In the genomic region with DNA sequence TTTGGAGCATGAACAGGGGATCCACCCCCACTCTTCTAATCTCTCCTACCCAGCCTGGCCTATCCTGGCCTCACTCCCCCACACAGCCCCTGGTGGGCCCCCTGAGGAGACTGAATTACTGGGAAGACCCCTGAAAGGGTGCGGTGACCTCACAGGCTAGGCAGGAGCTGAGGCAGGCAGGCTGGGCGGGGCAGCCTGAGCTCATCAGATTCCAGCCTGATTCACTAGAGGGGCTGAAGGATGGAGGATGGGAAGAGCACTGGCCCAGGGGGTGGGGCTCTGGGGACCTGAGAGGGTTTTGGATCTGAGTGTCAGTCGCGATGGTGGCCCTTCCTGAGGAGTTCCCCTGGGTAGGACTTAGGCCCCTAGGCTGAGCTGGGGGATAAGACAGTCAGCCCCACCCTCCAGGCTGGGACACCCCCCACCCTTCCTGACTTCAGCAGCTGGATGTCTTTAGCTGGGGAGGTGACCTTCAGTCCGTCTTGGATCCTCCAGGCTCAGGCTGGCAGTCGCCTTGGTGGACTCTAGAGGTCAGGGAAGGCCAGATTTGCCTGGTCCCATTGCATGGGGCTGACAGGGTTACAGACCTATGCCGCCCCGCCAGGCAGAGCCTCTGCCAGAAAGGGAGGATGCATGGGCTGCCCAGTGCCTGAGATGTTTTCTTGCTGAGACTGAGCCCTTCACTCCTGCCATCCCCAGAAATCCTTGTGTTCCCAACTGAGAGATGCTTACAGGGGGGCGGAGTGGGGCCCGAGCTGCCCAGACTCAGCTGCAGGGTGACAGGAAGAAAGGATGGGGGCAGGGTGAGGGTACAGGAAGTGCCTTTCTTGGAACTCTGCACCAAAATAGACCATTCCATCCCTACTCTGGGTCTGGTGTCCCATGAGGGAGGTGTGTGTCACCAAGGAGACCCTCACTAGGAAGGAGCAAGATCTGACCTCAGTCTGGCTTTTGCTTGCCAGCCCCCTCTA, we compare ENCODE assay signal across 1 mouse cellular context.
TF ChIP-seq lines count a peak whose summit lies in the region.

No protein-coding gene starts in this region.

TF ChIP-seq in ES-E14, 5 proteins besides CTCF, POLR2A, EP300 and RAD21:
- TF ChIP-seq ZC3H11A (IDR thresholded peaks at IDR 0.05; ENCODE audit: borderline replicate concordance, low read depth, low read length) (no peak), HCFC1 (IDR thresholded peaks at IDR 0.05; ENCODE audit: borderline replicate concordance, insufficient read depth, low read length) (no peak), MAFK (IDR thresholded peaks at IDR 0.05; ENCODE audit: insufficient read depth, low read depth, low read length) (no peak), CHD2 (IDR thresholded peaks at IDR 0.05; ENCODE audit: low read depth, low read length) (no peak), ZNF384 (IDR thresholded peaks at IDR 0.05; ENCODE audit: low read depth, low read length) (no peak)
